Mouse (Mus musculus): ENCODE measurements around the gene Nek10. TPM values are rescaled to one million over a fixed set of nuclear protein-coding genes. Genes with fewer than 3 reads are reported as not detected.
"Not testable (repeated sequence)": the region's sequence is repeated elsewhere in the genome, so short reads cannot be mapped to it uniquely, and the experiment has no call there.

The Nek10 gene
- total RNA-seq (2021) (under 1 TPM; 0.18 to 0.31 TPM), polyA plus RNA-seq (2012; rRNA removed) (0.04 TPM in 1 of 2 replicates, not detected in the other)
- long read RNA-seq, partial matches to known transcripts, result 0 of 1 reads
- long read RNA-seq, other reads (novel, unspliced or antisense), result 1 of 1 reads

- intact Hi-C loops (cut with DNase I); H3K79me2 ChIP-seq (replicated peaks; ENCODE audit: control insufficient read depth, insufficient read depth, low read length); DNase-seq; H3K36me3 ChIP-seq (ENCODE audit: control insufficient read depth, insufficient read depth, low read length); H3K4me3 ChIP-seq; H3K27me3 ChIP-seq (ENCODE audit: control insufficient read depth, insufficient read depth, low read length); H3K9ac ChIP-seq (ENCODE audit: low read depth, low read length); H3K4me1 ChIP-seq (ENCODE audit: control insufficient read depth, insufficient read depth, low read length); H3K27ac ChIP-seq: not testable (repeated sequence)
- 93% methylated on average over 2 of the region's 2 CpGs for WGBS
Observed at GRCm38 (mm10) chr14:14803115-14803514, at the start of gene Nek10. Gene Nek10, plus strand, starts transcription at chr14:14803415.

GRCm38 (mm10) chr14:14781169-14781568 lies 22.0 kb upstream of the Nek10 start:
- Histone ChIP-seq H3K36me3 (ENCODE audit: control insufficient read depth, insufficient read depth, low read length) (no peaks in the 10 kb centered on the region), H3K4me3 (no peak overlapping the region), H3K9ac (ENCODE audit: low read depth, low read length) (no peak overlapping the region), H3K27me3 (ENCODE audit: control insufficient read depth, insufficient read depth, low read length) (no peaks in the 10 kb centered on the region), H3K4me1 (ENCODE audit: control insufficient read depth, insufficient read depth, low read length) (no peaks in the 10 kb centered on the region), H3K79me2 (replicated peaks; ENCODE audit: control insufficient read depth, insufficient read depth, low read length) (no peaks in the 10 kb centered on the region), H3K27ac (no peak overlapping the region)
- TF ChIP-seq CTCF (IDR thresholded peaks at IDR 0.05) (no peak), EP300 (IDR thresholded peaks at IDR 0.05; ENCODE audit: insufficient read depth, low read depth, low read length) (no peak), POLR2A (IDR thresholded peaks at IDR 0.05; ENCODE audit: insufficient read depth, low read depth, low read length) (no peak)
- intact Hi-C loops (cut with DNase I), result no loop called here
- no peak for DNase-seq
- 91% methylated on average over 2 of the region's 2 CpGs for WGBS

GRCm38 (mm10) chr14:14784223-14784622 lies 19.0 kb upstream of the Nek10 start:
- H3K9ac ChIP-seq (ENCODE audit: low read depth, low read length), result no peak overlapping the region
- H3K4me1 ChIP-seq (ENCODE audit: control insufficient read depth, insufficient read depth, low read length), result no peaks in the 10 kb centered on the region
- no peak for DNase-seq
- H3K36me3 ChIP-seq (ENCODE audit: control insufficient read depth, insufficient read depth, low read length), result no peaks in the 10 kb centered on the region
- no peaks in the 10 kb centered on the region for H3K27me3 ChIP-seq (ENCODE audit: control insufficient read depth, insufficient read depth, low read length)
- intact Hi-C loops (cut with DNase I), result no loop called here
- no peak overlapping the region for H3K4me3 ChIP-seq
- no peak overlapping the region for H3K27ac ChIP-seq
- 95% methylated on average over 1 of the region's 1 CpGs for WGBS
- TF ChIP-seq POLR2A (IDR thresholded peaks at IDR 0.05; ENCODE audit: insufficient read depth, low read depth, low read length) (no peak), CTCF (IDR thresholded peaks at IDR 0.05) (no peak)
- H3K79me2 ChIP-seq (replicated peaks; ENCODE audit: control insufficient read depth, insufficient read depth, low read length), result no peaks in the 10 kb centered on the region

DNA sequence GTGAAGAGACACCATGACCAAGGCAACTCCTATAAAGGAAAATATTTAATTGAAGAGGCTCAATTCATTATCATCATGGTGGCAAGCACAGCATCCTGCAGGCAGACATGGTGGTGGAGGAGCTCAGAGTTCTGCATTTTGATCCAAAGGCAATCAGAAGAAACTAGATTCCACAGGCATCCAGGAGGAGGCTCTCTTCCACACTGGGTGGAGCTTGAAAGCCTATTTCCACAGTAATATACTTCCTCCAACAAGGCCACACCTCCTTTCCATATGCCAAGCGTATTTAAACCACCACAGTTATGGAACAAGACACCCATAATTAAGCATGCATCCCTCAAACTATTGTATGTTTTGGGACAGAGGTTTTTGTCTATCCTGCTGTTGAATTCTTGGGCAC lies 16.2 kb upstream of the Nek10 start:
- H3K79me2 ChIP-seq (replicated peaks; ENCODE audit: control insufficient read depth, insufficient read depth, low read length), result no peaks in the 10 kb centered on the region
- H3K36me3 ChIP-seq (ENCODE audit: control insufficient read depth, insufficient read depth, low read length), result no peaks in the 10 kb centered on the region
- H3K4me1 ChIP-seq (ENCODE audit: control insufficient read depth, insufficient read depth, low read length), result no peaks in the 10 kb centered on the region
- intact Hi-C loops (cut with DNase I), result no loop called here
- H3K4me3 ChIP-seq, result no peak overlapping the region
- WGBS, result 93% methylated on average over 1 of the region's 1 CpGs
- TF ChIP-seq CTCF (IDR thresholded peaks at IDR 0.05) (no peak), EP300 (IDR thresholded peaks at IDR 0.05; ENCODE audit: insufficient read depth, low read depth, low read length) (no peak), POLR2A (IDR thresholded peaks at IDR 0.05; ENCODE audit: insufficient read depth, low read depth, low read length) (no peak)
- H3K27ac ChIP-seq, result no peak overlapping the region
- DNase-seq, result no peak
- no peak overlapping the region for H3K9ac ChIP-seq (ENCODE audit: low read depth, low read length)
- no peaks in the 10 kb centered on the region for H3K27me3 ChIP-seq (ENCODE audit: control insufficient read depth, insufficient read depth, low read length)

DNA sequence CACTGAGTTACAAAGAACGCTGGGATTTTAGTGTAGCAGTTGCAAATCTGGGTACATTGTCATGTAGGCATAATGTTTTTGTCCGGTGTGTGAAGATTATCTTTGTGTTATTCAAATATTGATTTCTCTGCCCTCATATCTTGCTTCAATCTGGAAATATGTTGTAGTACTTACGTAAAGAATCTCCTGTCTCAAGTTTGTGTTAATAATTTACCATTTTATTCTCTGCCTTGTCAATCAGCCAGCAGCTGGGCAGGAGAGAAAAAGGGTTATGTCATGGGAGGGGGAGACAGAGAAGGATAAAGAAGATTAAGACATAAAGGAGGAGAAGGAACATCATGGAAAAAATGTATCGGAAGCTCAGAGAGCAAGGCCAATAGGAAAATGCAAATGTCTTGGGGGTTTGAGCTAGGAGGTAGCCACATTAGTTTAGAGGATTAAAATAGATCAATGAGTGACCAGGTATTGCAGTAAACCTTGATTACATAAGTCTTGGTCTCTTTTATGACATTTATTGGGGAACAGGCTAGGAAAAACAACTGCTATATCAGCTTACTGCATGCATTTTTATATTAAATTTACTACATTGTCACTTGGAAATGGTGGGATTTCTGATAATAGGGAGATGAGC lies 13.3 kb upstream of the Nek10 start:
- Histone ChIP-seq H3K27ac (no peak overlapping the region), H3K36me3 (ENCODE audit: control insufficient read depth, insufficient read depth, low read length) (no peaks in the 10 kb centered on the region), H3K4me1 (ENCODE audit: control insufficient read depth, insufficient read depth, low read length) (no peaks in the 10 kb centered on the region), H3K4me3 (no peak overlapping the region), H3K79me2 (replicated peaks; ENCODE audit: control insufficient read depth, insufficient read depth, low read length) (no peaks in the 10 kb centered on the region), H3K27me3 (ENCODE audit: control insufficient read depth, insufficient read depth, low read length) (no peaks in the 10 kb centered on the region), H3K9ac (ENCODE audit: low read depth, low read length) (no peak overlapping the region)
- TF ChIP-seq EP300 (IDR thresholded peaks at IDR 0.05; ENCODE audit: insufficient read depth, low read depth, low read length), result no peak
- TF ChIP-seq CTCF (IDR thresholded peaks at IDR 0.05), result no peak
- TF ChIP-seq POLR2A (IDR thresholded peaks at IDR 0.05; ENCODE audit: insufficient read depth, low read depth, low read length), result no peak
- DNase-seq, result no peak
- intact Hi-C loops (cut with DNase I), result no loop called here
- 94% methylated on average over 4 of the region's 4 CpGs for WGBS

DNA sequence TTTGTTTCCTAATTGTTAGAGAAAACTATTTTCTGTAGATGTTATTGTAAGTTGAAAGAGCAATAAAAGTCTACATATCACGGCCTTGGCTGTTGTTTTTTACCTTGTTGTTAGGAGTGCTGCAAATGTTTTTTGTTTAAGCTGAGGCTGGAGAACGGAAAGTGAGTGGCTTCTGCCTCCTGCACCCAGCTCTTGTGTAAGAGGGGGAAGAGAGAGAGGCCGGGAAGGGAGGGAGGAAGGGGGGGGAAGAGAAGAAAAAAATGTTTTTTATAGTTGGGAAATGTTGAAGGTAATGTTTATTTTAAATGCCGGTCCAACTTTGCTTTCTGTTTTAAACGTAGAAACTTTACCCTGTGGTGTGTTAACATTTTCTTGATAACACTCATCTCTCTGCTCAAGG lies 3.4 kb upstream of the Nek10 start:
- no peak overlapping the region for H3K9ac ChIP-seq (ENCODE audit: low read depth, low read length)
- DNase-seq, result no peak
- no peaks in the 10 kb centered on the region for H3K27me3 ChIP-seq (ENCODE audit: control insufficient read depth, insufficient read depth, low read length)
- H3K79me2 ChIP-seq (replicated peaks; ENCODE audit: control insufficient read depth, insufficient read depth, low read length), result no peaks in the 10 kb centered on the region
- no peak overlapping the region for H3K4me3 ChIP-seq
- H3K27ac ChIP-seq, result no peak overlapping the region
- 69% methylated on average over 5 of the region's 5 CpGs for WGBS
- intact Hi-C loops (cut with DNase I), result no loop called here
- no peaks in the 10 kb centered on the region for H3K36me3 ChIP-seq (ENCODE audit: control insufficient read depth, insufficient read depth, low read length)
- no peak for TF ChIP-seq CTCF (IDR thresholded peaks at IDR 0.05)
- no peak for TF ChIP-seq POLR2A (IDR thresholded peaks at IDR 0.05; ENCODE audit: insufficient read depth, low read depth, low read length)
- TF ChIP-seq EP300 (IDR thresholded peaks at IDR 0.05; ENCODE audit: insufficient read depth, low read depth, low read length), result no peak
- H3K4me1 ChIP-seq (ENCODE audit: control insufficient read depth, insufficient read depth, low read length), result no peaks in the 10 kb centered on the region

All from heart, adult 2 months (tissue).